Mouse (Mus musculus) layer of hippocampus, postnatal 36 days (tissue): ENCODE measurements around the gene 4930469K13Rik. TPM values are rescaled to one million over a fixed set of nuclear protein-coding genes. Genes with fewer than 3 reads are reported as not detected.

Experiments
- DNase-seq, 2 experiments: peaks; one replicate each; pipeline ENCODE4 v3.0.0; 2022
- total RNA-seq, 2 experiments: library from RNA; stranded (reverse); gene quantifications; 2 replicates each; pipeline ENCODE4 v1.2.3; 2021

4930469K13Rik gene
- total RNA-seq, 2 experiments from 2014 or later = not detected

DNA sequence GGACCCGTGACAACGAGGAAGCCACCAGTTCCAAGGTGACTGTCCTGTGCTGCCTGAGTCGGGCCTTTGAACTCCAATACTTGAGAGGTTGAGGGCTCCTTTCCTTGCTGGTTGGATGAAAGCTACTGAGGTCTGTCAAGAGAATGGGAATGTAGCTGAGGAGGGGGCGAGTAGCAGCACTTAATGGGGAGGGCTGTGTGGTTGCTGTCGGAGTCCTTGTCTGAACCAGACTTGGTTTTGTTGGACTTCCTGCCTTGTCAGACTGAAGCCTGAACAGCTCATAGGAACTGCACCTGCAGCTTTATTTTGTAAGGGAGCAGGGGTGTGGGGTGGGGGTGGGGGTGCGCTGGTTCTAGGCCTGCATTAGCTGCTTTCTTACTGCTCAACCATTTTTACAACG is 19.8 kb downstream of the 4930469K13Rik start:
- DNase-seq = no peak

DNA sequence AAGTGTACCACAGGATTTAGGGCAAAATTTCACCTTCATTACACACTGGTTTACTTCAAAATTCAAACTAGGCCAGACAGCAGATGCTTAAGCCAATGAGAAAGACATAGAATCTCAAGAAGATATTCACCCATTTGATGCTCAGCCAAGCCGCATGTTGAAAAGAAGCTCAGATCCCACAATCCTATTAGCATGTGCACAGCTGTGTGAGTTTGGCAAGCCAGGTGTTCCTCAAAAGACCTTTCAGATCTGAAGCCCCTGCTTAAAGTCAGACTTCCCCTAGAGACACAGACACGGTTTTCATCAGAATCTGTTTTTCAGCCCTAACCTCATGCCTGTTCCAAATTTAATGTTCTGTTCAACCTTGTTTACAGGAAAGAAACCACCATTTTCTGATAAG is 20.5 kb downstream of the 4930469K13Rik start:
- DNase-seq = no peak

DNA sequence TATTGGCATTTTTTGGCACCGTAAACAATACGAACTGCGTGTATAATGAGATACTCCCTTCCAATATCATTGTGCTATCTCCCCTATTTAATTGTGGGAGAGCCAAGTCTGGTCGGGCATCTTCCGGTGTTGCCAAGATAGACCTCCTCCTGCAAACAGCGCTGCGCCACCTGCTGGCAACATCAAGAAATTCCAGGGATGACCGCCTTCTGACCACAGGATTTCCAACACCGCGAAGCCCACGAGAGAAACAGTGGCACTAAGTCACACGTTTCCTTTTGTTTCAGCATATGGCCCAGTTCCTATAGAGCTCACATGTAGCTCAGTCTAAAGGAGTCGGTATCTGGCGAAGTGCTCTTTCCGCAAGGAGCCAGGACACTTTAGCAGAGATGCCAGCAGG is 24.6 kb downstream of the 4930469K13Rik start:
- peak; percentile 26 to 28 for DNase-seq

DNA sequence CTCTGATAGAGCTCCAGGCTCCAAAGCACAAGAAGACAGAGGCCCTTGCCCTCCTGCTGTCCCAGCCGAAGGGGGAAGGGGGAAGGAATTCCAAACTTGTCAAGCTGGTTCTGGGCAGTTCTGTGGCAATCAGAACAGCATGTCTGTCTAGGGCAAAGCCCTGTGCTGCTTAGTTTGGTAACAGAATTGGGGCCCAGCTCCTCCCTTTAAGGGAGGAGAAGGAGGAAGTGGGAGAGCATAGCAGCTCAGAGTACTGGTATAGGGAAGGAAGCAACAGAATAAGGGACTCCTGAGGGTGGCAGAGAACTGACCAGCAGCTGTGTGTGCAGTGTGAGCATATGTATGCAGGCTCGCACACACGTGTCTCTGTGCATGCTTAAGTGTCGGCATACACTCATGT is 26.0 kb downstream of the 4930469K13Rik start:
- no peak for DNase-seq

DNA sequence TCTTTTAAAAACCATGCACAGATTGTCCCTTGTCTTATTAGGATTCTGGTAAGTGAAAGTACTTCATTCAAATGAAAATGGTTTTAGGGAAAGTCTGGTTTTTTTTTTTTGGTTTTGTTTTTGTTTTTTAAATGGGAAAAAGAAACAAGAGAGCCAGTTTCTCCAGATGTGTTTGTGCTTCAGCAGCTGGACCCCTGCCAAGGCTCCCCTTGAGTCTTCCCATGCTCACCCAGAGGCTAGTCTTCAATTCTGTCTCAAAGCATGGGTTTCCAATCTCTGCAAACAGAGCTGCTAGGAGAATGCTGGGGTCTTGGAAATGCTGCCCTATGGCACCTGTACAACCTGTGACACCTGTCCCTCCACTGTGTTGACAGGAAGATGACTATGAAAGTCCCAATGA is 27.8 kb downstream of the 4930469K13Rik start:
- DNase-seq = no peak

DNA sequence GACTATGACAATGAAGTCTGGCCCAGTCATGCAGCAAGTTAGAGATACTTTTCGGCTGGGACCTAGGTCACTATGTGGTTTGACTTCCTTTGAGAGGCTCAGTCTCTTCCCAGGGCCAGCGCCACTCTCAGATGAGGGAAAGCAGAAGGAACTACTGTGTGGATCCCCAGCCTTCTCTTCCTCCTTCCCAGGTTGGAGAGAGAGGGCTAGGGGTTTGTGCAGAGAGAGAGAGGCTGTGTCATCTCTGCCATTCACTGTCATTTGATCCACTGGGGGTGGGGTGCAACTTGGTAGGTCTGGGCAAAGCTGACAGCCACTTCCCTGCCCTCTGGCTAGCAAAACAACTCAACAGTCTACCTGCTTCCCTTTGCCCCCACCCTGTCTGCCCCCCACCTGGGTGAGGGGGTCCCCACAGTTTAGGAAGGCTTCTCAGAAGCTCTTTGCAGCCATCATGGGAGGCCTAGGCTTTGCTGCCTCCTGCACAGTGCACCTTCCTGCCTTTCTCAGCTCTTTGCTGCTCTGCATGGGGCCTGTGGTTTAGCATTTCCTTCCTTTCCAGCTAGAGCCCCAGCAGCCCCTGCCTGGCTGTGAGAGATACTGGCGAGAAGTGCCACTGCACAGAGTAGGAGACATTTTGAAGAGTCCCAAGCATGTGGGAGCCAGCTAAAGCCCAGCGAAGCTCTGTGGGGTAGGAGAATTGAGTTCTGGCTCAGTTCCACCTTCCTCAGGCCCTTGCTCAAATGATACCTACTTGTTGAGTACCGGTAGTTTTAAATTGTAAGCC is 34.5 kb downstream of the 4930469K13Rik start:
- DNase-seq = no peak

DNA sequence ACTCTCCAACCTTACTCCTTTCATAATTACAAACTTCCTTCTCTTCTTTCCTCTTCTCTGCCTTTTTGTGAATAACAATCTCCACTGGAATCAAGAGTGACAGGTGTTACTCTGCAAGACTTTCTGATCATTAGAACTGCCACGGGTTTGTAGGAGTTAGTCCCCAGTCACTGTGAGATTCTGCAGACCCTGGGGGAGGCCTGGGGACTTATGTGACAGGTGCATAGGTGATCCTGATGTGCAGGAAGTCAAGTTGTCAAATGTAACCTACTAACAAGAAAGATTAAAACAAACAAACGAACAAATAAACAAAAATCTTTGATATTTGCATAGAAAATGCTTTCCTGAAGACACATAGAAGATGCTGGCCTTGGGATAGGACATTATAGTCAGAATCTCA is 35.1 kb downstream of the 4930469K13Rik start:
- DNase-seq = no peak

DNA sequence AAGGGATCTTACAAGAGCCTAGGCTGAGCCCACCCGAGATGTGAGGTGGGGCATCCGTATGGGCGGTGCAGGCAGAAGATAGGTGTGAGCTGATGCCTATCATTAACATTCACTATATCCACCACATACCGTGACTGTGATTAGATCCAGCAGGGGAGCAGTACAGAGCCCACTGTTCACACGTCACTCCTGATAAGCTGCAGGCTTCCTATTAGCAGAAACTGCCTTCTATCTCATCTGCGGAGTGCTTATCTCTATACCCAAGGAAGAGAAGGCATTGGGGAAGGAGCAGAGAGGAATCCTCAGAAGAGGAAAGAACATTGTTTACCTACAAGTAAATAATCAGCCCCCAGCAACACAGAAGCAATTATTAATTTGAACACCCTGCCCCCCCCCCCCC is 36.6 kb downstream of the 4930469K13Rik start:
- DNase-seq = no peak

DNA sequence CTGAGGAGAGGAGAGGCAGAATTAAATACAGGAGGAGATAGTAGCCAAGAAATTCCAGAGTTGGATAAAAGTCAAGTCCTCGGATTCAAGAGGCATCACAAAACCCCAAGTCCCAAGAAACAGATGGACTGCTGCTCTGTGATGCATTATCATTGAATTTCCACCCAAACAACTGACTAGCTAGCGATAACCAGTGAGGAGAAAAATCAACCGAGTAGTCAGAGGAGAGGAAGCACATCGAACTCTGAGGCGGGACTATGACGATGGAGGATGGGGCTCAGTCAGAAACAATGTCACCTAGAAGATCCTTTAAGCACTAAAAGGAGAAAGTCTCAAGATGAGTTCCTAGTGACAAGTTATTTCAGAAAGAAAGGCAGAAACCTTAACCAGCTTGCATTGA is 39.4 kb downstream of the 4930469K13Rik start:
- no peak for DNase-seq

DNA sequence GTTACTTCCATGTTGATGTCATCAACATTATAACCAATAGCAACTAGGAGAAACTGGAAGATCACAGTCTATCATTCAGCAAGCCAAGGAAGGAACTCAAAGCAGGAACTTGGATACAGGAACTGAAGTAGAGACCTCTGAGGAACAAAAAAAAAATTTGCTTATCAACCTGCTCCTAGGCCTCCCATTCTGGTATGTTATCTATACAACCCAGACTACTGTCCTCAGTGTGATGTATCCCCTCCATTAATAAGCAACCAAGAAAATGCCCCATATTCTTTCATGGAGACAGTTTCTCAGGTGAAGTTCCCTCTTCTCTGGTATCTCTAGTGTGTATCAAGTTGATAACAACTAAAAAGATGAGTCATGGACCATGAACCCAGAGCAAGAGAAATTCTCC is 40.0 kb downstream of the 4930469K13Rik start:
- DNase-seq = no peak

DNA sequence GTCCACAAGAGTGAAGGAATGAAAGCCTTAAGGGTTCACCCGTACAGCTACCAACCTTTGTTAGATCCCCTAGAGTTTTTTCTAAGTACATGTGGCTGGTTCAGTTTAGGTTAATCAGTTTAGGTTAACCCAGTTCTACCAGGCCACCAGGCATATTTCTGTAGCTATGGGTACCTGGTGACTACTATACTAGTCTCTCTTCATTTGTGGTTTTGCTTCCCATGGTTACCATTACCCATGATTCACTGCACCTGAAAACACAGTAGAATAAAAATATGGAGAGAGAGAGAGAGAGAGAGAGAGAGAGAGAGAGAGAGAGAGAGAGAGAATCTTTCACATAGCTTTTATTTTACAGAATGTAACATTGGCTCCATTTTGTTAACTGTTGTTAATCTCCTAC is 41.6 kb downstream of the 4930469K13Rik start:
- no peak for DNase-seq

DNA sequence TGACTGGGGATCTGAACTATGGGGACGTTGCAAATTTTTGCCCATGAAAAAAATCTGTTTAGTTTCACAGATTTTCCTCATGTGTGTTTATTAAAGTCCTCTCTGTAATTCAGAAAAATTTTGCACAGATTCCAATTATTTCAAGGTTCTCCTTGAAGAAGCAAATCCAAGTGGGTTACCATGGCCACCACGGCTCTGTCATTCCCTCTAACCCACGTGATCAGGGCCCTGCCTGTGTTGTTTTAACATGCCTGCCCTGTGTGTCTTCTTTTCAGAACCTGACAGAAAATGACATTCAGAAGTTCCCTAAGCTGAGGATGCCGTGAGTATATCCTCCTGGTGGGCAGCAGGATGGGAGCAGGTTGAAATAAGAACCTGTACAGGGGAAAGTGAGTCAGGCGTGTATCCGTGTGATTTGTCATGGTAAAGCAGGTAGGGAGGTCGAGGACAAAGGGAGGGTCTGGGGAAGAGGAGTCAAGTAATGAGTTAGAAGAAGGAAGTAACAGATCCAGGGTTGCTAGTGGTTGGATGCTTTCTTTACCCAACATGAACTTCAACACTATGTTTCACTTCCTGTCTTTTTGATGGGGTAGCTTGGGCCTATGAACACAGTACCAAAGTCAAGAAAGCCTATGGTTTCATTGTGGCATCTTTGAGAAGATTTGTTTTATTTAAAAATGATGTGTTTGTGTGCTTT is 44.2 kb downstream of the 4930469K13Rik start:
- DNase-seq = no peak

DNA sequence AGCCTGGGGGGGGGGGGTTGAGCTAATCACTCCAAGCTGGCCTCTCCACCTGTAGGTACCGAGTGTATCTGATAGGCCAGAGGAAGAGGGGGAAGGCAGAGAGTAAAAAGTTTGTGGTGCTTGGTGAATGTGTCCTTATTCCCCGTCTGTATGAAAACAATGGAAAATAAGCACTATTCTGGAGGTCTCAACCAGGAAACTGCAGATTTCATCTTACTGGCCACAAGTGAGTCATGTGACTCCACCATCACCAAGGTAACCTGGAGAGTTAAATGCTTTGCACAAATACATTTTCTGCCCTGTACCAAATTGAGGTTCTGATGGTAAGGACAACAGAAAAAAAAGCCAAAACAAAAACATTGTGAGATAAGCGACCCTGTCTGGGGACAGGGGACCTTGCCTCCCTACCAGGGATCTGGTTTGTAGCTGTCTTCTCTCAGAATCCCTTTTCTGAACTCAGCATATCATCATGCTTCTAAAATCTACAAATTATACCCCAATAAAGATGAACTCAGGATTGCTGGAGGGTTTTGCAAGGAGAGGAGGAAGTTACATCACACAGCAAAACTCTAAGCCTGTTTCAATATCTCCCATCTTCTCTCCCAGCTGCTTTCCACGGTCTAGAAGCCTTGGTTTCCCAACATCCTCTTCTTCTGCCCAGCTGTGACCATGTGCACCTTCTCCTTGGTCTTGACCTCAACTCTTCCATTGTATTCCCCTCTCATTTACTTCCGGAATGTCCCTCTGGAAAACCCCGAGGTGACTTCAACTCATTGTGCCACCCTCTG is 45.1 kb downstream of the 4930469K13Rik start:
- DNase-seq = no peak

DNA sequence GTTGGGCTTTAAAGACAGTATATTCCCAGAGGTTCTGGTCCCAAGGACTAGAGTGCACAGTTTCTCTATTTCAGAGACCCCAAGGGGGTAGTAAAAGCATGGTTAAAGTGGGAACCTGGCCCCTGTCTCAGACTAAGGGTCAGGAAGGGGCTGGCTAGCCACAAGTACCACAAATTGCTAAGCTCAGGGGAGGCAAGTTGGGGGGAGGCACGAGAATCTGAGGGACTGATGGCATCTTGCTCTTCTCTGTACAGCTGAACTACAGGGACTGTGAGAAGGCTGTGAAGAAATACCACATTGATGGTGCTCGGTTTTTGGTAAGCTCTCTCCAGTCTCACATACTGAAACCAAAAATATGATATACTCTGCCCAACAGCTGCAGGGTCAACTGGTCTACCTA is 47.7 kb downstream of the 4930469K13Rik start:
- DNase-seq = no peak

DNA sequence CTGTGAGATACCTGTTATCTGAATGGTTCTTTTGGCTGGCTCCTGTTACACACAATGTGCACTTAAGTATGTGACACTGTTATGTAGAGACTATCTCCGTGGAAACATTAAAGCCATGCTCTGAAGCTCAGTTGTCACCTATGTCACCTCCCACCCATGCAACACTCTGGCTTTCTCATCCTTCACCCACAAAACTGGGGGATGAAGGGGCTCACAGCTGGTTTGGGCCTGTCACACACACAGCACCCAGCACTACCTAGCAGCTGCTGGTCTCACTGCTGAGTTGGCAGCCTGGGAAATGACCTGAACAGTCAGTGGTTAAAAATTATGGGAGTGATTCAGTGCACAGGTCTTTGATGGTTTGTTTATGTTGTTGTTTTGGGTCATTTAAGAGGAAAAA is 48.3 kb downstream of the 4930469K13Rik start:
- no peak for DNase-seq

DNA sequence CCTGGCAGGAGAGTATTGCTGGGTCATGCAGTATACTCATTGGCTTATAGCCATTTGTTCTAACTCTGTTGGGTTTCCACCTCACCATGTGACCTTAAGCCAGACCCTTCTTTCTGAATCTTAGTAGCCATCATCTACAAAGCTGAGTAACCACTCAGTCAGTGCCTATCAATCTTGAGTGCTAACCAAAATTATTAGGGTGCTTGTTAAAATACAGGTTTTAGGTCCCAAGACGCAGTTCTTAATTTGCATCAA is 49.3 kb downstream of the 4930469K13Rik start:
- DNase-seq = no peak

DNA sequence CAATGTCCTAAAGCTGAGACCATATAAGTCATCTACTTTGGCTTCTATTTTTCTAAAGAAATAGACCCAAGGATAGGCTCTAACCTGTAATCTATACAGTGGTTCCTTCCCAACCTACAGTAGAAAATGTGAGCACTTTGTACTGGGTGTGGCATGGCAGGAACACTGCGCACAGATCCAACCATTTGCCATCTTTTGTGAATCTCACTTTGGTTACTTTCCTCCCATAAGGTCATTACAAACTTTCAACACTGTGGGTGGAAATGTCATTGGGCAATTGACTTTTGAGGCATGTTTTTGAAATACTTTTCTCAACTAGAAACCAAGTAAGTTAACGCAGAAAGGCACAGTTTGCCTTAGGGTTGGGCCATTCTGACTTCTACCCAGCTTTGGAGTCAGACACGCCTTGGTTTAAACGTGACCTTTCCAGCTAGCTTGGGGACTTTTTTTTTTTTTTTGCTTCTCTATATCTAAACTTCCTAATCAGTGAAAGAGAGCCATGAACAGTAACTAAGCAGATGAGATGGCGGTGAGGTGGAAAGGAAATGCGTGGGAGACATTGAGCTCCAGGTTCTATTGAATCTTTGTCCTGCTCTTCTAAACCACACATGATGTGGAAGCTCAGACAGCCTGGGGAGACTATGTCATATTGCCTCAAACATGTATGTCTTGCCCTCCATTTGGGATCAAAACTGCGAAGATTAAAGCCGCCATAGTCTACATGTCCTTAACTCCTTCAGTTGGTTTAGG is 49.8 kb downstream of the 4930469K13Rik start:
- DNase-seq = no peak

DNA sequence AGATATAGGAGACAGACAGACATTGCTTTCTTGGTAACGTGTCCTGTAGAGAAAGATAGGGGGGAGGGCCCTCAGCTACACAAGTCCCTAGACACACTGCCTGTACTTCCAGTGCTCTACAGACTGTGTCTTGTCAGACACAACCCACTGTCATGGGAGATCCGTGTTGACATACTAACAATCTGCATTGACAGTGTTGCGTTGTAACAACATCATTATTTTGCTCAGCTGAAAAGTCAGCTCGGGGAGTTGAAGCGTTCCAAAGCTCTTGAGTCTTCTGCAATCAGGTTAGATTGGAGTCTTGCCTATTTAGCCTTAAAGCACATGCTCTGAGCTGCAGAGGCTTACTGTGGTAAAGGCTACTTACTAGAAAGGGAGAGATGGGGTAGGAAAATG is 50.8 kb downstream of the 4930469K13Rik start:
- DNase-seq = no peak

DNA sequence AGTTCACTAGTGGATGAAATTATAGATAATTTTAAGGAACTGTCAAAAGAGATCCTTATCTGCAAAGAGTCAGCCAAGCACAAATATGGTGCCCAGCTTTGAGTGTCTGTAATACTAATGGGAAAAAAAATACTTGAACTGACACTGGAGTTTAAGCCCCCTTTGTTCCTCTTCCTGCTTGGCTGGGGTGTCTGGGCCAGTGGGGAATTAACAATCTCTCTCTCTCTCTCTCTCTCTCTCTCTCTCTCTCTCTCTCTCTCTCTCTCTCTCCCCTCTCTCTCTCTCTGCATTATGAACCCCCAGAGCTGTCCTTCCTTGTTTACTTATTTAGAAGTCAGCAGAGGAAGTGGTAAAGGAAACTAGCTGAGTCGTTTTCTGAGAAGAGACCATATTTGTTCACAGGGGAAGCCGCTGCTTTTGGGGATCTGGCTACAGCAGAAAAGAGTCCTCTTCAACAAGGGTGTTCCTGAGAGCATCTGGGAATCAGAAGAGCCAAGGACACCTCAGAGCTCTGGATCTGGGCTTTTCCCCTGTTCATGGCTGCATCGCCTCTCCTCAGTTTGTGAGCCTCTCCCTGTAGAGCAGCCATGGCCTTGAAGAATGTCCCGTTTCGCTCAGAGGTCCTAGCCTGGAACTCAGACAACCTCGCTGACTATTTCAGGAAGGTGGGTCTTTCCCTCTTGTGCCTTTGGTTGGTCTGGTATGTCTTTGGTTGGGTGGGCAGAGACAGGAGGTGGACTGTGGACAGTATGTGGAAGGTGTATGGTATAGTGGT is 51.4 kb downstream of the 4930469K13Rik start, which contains the start of gene Lcp2:
Gene Lcp2, plus strand, starts transcription at position 154 of the 775 bp plus-strand sequence.
- DNase-seq = no peak

DNA sequence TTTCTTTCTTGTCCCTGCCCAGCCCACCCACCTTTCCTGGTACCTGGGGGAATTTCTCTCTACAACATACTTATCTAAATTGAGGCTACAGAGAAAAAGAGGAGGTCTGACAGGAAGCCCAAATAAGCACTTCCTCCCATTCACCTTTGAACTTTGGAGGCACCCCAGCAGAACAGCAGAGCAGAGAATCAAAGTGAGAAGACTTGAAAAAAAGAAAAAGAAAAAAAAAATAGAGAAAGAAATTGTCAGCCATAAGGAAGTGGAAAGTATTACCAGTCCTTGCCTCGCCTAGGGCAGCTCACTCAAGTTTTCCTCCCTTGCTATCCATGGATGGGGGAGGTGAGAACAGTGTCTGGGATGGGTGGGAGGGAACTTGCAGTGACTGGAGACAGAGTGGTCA is 55.5 kb downstream of the 4930469K13Rik start:
- DNase-seq = no peak

DNA sequence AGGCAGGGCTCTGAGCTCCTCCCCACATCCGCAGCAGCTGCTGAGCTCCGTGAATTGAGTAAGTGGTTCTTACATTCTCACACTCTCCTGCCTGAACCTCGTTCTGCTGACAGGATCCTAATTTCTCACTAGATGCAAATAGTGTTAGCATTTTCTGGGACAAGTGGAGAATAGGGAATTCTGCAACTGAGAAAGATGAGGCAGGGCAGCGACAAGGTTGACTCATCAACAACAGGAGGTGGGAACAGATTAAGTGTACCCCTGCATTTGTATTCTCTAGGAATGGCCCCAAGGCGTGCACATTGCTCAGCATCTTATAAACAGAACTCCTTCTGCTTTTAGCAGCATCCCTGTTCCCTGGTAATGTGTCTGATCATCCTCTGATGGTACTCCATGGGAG is 58.3 kb downstream of the 4930469K13Rik start:
- DNase-seq = no peak
